Mouse (Mus musculus): ENCODE results near the gene Vegfd.
A peak's percentile ranks its signal among the peaks of the same experiment; 100 is the strongest.

Gene Vegfd

DNA sequence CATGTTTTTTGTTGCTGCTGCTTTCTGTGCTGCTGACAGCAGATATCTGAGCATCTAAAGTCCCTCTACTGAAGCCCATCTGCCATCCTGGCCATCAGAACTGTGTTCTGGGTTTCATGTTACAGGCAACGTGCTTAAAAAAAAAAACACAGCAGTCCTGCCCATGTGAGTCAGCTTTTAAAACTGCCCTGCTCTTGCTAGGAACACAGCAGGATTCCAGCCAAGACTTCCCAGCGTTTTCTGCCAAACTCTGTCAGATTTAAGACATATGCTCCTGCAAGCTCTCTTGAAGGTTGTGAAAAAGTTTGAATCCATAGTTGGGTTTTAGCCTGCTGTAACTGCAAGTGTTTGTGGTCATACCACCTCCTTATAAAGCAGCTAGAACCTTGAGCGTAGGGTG is at the start of gene Vegfd:
Gene Vegfd (plus strand): TSS at position 298 of the 400 bp plus-strand sequence.
- peak; percentile 17 to 28 for DNase-seq (ENCODE audit: low spot score in 2 of 2)

DNA sequence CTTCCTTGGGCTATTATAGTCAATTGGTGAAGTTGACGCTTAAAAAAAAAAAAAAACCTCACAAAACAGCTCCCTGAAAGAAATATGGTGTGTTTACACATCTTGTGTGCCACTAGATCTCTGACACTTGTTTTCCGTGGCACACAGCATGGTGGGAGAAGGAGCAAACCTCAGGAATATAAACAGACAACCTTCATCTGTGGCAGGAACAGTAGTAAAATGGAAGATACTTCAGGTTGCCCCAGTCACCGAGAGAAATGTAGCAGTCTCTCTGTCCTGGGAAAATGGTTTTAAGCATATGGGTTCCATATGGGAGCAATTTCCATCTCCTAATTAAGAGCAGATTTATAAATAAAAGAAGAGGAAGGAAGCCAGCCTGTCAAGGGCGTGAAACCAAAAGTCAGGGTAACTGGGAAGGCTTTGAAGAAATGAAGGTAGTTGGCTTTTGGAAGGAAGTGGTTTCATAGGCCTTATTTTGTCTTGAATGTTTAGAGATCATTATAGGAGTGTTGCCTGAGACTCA is 49.7 kb upstream of the Vegfd start:
- no peak for DNase-seq (ENCODE audit: low spot score in 2 of 2)

DNA sequence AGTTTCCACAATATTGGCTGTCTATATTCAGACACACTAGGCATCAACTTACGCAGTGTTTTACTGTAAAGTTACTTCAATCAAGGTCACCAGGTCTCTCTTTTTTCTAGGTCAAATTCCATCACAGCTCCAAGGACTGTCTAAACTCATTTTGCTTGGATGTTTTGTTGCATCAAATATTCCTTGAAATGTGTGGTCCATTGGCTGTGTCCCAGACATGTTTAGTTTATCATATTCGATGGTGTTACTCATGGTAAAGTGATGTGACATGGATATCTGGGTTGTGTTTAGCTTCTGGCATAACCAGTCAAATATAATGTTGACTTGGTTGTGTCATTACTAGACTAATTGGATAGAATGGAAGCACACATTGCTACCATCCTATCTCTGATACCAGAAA is 42.8 kb upstream of the Vegfd start:
- DNase-seq (ENCODE audit: low spot score in 2 of 2): no peak

DNA sequence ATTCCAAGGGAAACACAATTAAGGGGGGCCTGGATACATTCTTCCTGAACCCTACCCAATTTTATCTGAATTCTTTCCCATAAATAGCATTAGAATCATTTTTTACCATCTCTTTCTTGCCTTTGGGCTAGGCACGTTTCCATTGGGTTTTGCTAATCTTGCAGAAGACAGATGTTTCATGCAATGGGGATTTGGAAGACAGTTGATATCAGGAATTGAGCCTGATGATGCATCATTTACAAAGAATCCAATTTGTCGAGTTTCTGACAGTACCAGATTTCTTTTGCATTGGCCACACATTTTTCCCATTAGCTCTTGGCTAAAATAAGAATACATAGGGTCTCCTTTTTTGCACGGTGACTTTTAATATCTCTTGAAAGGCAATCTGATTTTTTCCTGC is 42.4 kb upstream of the Vegfd start:
- no peak for DNase-seq (ENCODE audit: low spot score in 2 of 2)

DNA sequence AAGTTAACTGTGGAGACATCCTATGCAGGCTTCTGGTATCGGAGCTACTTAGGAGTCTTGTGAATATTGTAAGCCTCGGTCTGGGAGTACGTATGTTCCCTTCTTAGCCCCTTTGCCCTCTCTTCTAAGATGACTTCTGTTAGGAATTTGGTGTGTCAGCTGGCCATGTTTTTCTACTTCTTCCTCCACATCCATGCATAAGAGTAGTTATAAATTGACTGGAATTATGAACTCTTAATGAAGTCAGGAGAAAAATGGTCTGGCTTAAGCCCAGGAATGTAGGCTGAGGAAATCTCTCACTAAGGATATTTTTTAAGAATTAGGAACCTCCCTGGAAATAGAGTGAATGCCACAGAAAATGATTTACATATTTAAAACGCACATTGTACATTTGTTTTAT is 34.6 kb upstream of the Vegfd start:
- DNase-seq (ENCODE audit: low spot score in 2 of 2): no peak

DNA sequence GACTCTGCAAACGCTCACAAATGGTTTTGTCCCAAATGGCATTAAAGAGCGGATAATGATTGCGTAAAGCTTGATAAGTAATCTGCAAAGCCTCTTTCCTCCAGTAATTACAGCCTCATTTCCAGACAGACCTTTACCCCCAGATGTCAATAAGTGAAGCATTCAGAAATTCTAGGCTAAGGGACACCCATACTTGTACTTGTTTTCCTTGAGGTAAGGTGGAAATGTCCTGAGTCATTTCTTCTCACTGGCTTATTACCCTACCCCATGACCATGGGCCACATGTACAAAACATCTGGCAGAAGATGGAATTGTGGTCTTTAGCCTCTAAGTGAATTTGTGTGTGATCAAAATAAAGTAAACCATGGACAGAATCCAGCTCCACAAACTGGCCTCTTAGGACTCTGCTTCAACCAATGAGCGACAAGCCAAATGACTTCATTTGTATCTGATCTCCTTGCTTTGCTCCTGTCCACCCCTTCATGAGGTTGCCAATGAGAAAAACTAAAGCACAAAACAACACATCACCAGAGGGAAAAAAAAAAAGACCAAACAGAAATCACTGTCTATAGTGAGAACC is 27.7 kb upstream of the Vegfd start:
- no peak for DNase-seq (ENCODE audit: low spot score in 2 of 2)

DNA sequence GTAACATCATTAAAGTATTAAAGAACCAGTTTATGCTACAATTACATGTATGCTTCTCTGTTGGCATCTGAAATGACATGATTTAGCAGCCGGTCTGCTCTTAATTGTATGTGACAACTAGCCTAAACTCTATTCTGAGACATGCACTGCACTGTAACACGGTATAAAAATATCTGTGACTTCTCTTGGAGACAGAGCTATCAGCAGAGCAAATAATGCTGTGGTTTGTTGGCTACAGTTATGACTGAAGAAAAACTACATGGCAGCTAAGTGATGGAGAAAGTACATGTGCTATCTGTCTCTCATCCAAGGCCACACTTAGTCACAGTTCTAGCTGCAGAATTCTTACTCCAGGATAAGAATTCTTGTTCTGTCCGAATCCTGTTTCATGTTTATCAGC is 24.2 kb upstream of the Vegfd start:
- no peak for DNase-seq (ENCODE audit: low spot score in 2 of 2)

DNA sequence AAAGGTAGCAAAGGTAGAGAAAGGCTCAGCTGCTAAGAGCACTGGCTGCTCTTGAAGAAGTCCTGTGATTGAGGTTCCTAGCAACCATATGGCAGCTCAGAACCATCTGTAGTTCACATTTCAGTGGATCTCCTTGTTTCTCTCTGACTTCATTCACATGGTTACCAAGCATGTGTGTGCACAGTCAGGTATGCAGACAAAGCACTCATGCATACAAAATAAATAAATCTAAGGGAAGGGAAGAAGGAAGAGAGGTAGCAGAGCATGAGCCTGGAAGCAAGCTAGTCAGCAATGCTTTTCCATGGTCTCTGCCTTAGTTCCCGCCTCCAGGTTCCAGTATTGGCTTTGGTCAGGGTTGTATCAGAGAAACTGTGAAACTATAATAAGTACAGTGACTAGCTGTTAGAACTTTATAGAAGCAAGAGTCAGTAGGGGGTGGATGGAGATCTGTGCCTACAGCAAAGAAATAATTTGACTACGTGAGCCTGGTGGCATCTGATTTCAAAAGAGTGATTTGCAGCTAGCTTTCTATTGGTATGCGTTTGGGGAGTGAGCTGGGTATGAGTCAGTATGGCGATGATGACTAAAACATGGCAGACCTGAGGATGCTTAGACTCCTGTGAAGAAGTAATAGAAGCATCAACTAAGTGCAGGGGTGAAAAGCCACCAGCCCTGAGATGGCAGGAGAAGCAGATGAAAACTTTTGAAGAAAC is 7.9 kb upstream of the Vegfd start:
- DNase-seq (ENCODE audit: low spot score in 2 of 2): no peak

DNA sequence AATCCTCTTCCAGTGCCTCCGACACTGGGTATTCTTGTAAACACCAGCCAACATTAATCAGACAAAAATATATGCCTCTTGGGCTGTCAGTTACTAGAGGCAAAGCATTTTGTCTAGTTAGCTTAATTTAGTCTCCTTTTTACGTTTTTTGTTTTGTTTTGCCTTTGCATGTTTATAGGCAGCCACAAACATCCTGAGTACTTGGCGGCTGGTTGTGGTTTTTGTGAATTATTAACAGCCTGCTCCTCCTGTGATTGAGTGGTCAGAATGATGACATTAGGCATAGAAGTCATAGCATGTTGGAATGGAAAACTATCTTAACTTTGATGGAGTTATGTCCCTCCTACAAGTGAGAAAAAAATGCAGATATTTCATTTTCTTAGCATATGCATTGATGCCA is 2.6 kb upstream of the Vegfd start:
- no peak for DNase-seq (ENCODE audit: low spot score in 2 of 2)

DNA sequence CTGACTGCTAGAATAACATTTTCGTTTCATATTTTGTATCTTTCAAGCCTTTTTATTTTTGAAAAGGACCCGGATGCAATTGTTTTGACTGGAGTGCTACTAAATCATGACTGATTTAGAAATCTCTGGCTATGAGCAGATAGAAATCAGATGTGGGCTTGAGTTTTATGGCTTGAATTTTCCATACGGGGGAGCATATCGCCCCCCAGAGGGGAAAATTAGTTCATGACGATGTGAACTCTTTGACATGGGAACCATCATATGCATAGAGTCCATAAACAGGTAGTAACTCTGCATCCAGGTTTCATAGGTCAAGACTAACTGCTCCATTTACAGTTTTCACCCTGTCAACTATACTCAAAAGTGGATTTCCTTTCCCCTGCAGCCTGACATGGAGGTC is 1.4 kb downstream of the Vegfd start:
- DNase-seq (ENCODE audit: low spot score in 2 of 2): no peak

DNA sequence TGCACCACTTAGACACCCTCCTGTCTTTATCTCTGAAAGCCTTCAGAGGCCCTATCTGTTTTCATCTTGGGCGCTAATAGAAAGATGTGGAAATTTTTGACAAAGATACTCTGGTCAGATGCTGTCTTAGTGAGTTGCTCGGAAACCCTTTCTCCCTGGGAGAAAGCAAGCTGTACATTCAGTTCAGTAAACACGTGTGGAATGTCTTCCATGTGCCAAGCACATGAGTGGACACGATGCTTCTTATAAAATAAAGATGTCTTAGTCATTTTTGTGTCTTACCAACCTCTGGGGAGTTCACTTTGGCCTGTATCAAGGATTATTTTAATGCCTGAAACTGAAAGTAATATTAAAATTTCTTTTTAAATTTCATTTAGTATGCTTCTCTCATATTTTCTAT is 6.5 kb downstream of the Vegfd start:
- no peak for DNase-seq (ENCODE audit: low spot score in 2 of 2)

DNA sequence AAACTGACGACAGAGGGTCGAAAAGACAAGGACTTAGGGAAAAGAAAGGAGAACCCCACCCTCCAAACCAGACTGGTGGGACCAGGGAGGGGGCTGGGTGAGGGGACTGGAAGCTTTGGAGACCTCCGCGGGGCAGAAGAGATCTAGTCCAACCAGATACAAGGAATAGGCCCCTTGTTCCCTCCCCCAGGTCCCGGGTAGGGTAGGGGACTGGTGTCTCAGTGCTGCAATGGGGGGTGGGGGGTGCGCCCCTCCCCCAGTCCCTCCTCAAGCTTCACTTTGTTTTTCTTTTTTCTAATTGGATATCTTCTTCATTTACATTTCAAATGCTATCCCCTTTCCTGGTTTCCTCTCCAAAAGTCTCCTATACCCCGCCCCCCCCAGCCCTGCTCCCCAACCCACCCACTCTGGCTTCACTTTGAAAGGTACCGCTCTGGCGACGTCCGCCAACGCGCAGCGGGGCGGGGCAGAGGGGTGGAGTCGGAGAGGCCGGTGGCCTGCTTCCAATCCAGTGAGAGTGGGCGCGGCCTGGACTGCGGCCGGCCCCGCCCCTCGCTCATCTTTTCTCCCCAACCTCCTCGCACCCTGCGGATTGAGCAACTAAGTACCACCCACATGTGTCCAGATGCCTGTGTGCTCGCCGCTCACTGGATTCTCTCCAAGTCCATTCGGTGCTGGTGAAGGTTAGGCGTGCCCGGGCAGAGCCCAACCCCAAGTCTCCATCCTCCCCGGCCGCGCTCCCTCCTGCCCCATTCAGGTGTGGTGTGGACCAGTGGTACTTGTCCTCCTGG is 8.6 kb downstream of the Vegfd start:
- DNase-seq (ENCODE audit: low spot score in 2 of 2): peak; percentile 46 to 49

DNA sequence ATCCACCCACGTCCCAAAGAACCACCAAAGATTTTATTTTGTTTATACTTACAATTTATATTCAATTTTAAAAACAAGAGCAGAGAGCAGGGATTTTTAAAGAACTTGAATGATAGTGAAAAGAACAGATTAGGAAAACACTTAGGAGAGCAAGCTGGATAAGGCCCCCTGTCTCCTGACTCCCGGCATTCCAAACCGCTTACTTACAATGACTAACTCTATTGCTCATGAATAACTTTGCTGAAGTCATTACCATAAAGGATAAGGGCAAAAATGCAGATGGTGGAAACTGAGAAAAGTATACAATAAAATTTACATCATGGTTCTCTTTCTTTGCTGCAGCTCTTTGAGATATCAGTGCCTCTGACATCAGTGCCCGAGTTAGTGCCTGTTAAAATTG is 20.9 kb downstream of the Vegfd start:
- no peak for DNase-seq (ENCODE audit: low spot score in 2 of 2)

DNA sequence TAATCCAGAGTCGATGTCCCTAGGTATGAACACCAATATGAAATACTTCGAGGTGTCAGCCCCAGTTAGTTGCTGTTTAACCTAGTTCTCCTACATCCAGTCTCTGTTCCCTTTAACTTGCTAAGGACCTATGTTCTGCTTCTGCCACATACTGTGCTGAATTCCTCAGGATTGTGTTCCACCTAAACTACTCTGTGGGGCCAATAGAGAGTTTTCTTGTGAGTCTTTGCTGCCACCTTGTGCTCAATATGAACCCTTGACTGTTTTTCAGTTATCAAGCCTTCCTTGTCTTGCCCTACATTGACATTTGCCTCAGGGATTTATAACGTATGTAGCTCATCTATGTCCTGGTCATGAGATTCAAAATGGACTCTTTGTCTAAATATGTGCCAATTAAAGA is 25.3 kb downstream of the Vegfd start:
- no peak for DNase-seq (ENCODE audit: low spot score in 2 of 2)

DNA sequence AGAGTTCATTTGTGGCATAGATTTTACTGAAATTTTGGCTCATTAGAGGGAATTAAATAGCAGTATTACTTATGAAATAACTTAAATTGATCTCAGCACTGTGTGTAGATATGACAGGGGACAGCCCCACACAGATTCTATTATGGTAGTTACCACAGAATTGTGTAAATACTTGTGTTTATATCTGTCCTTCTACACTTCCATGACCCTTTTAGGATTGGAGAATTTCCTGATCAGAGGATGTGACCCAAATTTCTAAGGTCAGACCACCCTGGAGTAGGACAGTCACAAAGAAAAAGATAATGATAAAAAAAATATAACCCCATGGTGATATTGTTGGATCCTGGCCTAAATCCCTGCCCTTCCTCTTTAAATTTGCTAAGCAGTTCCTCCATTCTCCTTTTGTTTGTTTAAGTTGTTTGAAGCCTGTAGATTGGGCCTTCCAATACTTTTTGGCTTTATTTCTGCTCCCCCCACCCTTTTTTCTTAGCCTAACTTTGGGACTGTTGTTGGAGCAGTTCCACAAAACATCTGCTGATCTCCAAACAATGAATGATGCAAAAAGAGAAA is 32.0 kb downstream of the Vegfd start:
- no peak for DNase-seq (ENCODE audit: low spot score in 2 of 2)

DNA sequence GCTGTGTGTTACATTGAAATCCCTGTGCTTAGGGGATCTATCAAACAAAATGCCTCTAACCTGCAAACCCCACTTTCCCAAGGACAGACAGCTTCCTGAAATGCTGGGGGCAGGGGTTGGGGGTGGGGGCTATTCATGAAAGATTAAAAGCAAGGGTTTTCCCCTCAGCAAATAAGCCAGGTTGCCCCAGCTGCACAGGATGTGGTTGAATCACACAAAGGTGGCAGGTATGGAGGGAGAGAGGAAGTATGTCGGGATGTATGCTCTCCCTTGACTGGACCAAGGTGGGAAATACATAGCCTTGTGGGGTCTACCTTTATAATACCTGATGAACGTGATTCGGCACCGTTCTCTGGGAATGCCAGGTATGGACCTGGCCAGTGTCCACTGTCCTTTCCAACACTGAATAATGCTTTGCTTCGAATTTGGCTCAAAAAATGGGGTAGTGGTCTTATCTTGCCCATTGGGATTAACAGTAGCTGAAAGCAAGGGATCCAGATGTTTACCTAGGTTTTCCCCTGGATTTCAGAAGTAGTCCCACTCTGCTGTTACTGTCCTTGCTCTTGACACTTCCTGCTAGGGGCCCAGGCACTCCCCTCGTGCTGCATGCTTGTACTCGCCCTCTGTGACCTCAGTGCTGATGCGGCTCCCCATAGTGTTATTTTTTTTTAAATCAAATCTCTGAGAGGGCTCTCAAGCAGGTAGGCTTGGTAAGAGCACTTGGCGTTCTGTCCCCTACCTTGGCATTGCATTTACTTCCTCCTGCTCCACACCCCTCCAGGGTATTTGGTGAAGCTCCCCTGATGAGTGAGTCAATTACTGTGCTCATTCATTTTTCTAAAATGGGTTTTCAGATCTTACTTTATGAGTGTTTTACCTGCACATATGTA is 33.2 kb downstream of the Vegfd start:
- DNase-seq (ENCODE audit: low spot score in 2 of 2): no peak

DNA sequence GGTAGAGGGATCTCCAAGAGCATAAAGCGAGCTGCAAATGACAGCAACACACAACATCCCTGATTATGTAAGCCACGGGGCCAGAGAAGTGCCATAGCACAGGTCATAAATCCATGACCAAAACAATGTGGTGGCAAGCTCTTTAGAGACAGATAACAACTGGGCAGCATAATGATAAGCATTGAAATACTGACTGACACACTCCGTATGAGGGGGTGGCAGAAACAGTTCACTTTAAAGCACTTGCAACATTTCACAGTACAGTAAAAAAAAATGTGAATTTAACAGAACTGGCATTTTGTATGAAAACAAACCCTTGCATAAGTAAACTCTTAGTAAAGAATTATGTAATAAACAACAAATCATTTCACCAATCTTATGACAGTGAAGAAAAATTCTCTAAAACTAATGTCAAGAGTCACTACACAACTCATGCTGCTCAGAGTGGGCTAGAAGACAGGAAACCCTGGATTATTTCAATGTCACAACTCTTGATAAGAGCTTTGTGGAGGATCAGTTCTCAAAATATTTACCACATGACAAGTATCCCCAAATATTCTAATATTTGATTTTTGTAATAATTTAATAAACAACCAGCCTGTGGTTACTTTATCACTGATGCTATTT is 35.2 kb downstream of the Vegfd start:
- no peak for DNase-seq (ENCODE audit: low spot score in 2 of 2)

DNA sequence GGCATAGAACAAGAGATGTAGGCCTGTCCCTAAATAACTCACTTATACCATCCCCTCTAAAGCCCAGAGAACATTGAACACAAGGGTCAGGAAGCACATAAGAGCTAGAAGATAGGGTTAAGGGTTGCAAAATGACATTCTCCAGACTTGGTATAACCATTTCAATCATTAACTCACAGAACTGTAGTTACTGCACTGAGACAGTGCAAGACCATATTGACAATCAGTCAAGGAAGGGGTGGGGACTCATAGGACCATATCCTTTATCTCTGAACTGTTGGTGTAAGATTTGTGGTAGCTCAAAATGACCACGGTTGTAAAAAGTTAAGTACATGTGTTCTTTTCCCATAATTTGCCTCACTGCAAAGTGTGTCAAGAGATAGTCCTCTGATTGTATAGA is 37.4 kb downstream of the Vegfd start:
- no peak for DNase-seq (ENCODE audit: low spot score in 2 of 2)

DNA sequence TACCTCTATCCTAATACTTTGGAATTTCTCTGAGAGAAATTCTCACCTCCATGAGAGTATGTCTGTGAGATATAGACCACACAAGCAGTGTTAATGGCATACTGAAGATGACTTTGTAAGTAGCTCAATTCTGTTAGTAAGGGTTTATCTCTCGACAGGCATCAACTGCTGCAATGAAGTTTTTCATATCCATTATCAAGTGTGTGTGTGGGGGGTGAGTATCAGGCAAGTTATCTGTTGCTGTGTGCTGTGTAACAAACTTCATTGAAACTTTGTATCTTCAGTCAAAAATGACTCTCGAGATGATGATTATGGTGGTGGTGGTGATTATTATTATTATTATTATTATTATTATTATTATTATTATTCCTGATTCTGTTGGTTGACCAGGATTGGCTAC is 43.6 kb downstream of the Vegfd start:
- DNase-seq (ENCODE audit: low spot score in 2 of 2): no peak

DNA sequence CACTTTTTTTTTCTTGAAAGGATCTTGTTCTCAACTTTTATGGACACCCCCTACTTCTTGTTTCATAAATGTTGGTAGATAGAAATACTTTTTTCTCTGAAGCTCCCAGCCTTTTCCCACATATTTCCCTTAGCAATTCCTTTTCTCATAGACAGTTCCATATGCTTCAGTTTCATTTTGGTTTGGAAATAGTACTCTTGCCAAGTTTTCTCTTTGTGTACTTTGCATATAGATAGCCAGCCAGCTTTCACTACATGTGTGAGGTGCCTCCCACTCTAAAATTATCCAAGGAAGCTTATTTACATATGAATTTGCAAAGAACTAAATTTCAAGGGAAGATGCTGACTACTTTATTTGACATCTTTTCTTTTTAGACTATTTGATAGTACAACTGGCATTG is 44.8 kb downstream of the Vegfd start:
- DNase-seq (ENCODE audit: low spot score in 2 of 2): peak in 1 of 2 experiments; percentile 8

DNA sequence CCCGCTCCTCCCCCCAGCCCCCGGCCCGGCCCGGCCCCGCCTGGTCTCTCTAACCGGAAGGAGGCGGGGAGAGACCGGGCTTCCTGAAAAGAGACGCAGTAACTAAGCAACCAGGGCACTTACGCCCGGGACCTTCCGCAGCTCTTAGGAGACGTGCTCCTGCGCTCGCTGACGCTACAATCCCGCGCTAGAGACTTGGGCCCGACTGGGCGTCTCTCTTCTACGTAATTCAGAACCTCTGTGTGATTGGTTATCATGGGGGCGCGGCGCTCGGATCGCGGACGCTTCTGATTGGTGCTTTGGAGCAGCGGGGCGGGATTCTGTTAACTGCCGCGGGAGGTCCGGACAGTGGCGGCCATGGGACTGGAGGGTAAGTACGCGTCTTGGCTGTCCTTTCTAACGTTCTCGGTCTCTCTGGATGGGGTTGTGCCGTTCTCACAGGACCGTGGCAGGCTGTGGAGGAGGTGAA is 46.3 kb downstream of the Vegfd start, which contains the start of gene Piga:
Gene Piga (plus strand): TSS at position 317 of the 469 bp plus-strand sequence.
- DNase-seq (ENCODE audit: low spot score in 2 of 2): peak; percentile 90 to 94

Measured in right cerebral cortex, postnatal 36 days (tissue).